Mouse (Mus musculus): ENCODE measurements around the gene Cdk15.

GRCm38 (mm10) chr1:59318878-59319277 lies 62.2 kb downstream of the Cdk15 start:
- TF ChIP-seq POLR2A (IDR thresholded peaks at IDR 0.05; ENCODE audit: insufficient read length, low read depth), result no peak
- TF ChIP-seq SRF (IDR thresholded peaks at IDR 0.05; ENCODE audit: control insufficient read depth, insufficient read length, low read depth), result no peak
